Mouse (Mus musculus): Measurements from ENCODE around the gene Dis3l2. TPM values are rescaled to one million over a fixed set of nuclear protein-coding genes. Genes with fewer than 3 reads are reported as not detected.
A peak's percentile ranks its signal among the peaks of the same experiment; 100 is the strongest.

Gene Dis3l2
- total RNA-seq, 2 experiments from 2014 or later: 12.5 to 14.2 TPM

- no peak for DNase-seq (ENCODE audit: low spot score in 2 of 2)
Measured at GRCm38 (mm10) chr1:86913896-86914295, 210.3 kb downstream of the Dis3l2 start.

GRCm38 (mm10) chr1:86914697-86915096 is 211.1 kb downstream of the Dis3l2 start:
- no peak for DNase-seq (ENCODE audit: low spot score in 2 of 2)

GRCm38 (mm10) chr1:86916355-86916984 is 212.9 kb downstream of the Dis3l2 start:
- DNase-seq (ENCODE audit: low spot score in 2 of 2): no peak

- DNase-seq (ENCODE audit: low spot score in 2 of 2): no peak
Measured at GRCm38 (mm10) chr1:86925776-86926175, 222.2 kb downstream of the Dis3l2 start.

- DNase-seq (ENCODE audit: low spot score in 2 of 2): no peak
Measured at GRCm38 (mm10) chr1:86931606-86932379, 228.2 kb downstream of the Dis3l2 start.

GRCm38 (mm10) chr1:86932810-86933209 is 229.2 kb downstream of the Dis3l2 start:
- no peak for DNase-seq (ENCODE audit: low spot score in 2 of 2)

GRCm38 (mm10) chr1:86933656-86934055 is 230.0 kb downstream of the Dis3l2 start:
- DNase-seq (ENCODE audit: low spot score in 2 of 2): no peak

GRCm38 (mm10) chr1:86951501-86952205 is 248.0 kb downstream of the Dis3l2 start:
- DNase-seq (ENCODE audit: low spot score in 2 of 2): no peak

GRCm38 (mm10) chr1:86955801-86956200 is 252.2 kb downstream of the Dis3l2 start:
- no peak for DNase-seq (ENCODE audit: low spot score in 2 of 2)

- DNase-seq (ENCODE audit: low spot score in 2 of 2): peak; percentile 32 to 36
Measured at GRCm38 (mm10) chr1:86968261-86968964, 264.8 kb downstream of the Dis3l2 start.

GRCm38 (mm10) chr1:86969173-86969725 is 265.6 kb downstream of the Dis3l2 start:
- DNase-seq (ENCODE audit: low spot score in 2 of 2): no peak

GRCm38 (mm10) chr1:86972693-86973092 is 269.1 kb downstream of the Dis3l2 start:
- DNase-seq (ENCODE audit: low spot score in 2 of 2): no peak

- DNase-seq (ENCODE audit: low spot score in 2 of 2): no peak
Measured at GRCm38 (mm10) chr1:86977018-86977417, 273.4 kb downstream of the Dis3l2 start.

GRCm38 (mm10) chr1:86986372-86986771 is 282.8 kb downstream of the Dis3l2 start:
- no peak for DNase-seq (ENCODE audit: low spot score in 2 of 2)

GRCm38 (mm10) chr1:86992849-86993248 is 289.2 kb downstream of the Dis3l2 start:
- DNase-seq (ENCODE audit: low spot score in 2 of 2): no peak

- no peak for DNase-seq (ENCODE audit: low spot score in 2 of 2)
Measured at GRCm38 (mm10) chr1:86994023-86994422, 290.4 kb downstream of the Dis3l2 start.

- DNase-seq (ENCODE audit: low spot score in 2 of 2): no peak
Measured at GRCm38 (mm10) chr1:86998051-86998450, 294.4 kb downstream of the Dis3l2 start.

- DNase-seq (ENCODE audit: low spot score in 2 of 2): no peak
Measured at GRCm38 (mm10) chr1:87001365-87001764, 297.8 kb downstream of the Dis3l2 start.

- no peak for DNase-seq (ENCODE audit: low spot score in 2 of 2)
Measured at GRCm38 (mm10) chr1:87002545-87003168, 299.0 kb downstream of the Dis3l2 start.

GRCm38 (mm10) chr1:87003169-87003552 is 299.6 kb downstream of the Dis3l2 start:
- no peak for DNase-seq (ENCODE audit: low spot score in 2 of 2)

- no peak for DNase-seq (ENCODE audit: low spot score in 2 of 2)
Measured at GRCm38 (mm10) chr1:87006425-87006824, 302.8 kb downstream of the Dis3l2 start.
